Mouse (Mus musculus) R1 (cell line): ENCODE measurements around the gene Cps1.

Experiments
- DNase-seq: peaks from one replicate; pipeline ENCODE4 v3.0.0-alpha.2; 2018; ENCODE audit warnings: low read depth, low spot score

Cps1 gene

DNA sequence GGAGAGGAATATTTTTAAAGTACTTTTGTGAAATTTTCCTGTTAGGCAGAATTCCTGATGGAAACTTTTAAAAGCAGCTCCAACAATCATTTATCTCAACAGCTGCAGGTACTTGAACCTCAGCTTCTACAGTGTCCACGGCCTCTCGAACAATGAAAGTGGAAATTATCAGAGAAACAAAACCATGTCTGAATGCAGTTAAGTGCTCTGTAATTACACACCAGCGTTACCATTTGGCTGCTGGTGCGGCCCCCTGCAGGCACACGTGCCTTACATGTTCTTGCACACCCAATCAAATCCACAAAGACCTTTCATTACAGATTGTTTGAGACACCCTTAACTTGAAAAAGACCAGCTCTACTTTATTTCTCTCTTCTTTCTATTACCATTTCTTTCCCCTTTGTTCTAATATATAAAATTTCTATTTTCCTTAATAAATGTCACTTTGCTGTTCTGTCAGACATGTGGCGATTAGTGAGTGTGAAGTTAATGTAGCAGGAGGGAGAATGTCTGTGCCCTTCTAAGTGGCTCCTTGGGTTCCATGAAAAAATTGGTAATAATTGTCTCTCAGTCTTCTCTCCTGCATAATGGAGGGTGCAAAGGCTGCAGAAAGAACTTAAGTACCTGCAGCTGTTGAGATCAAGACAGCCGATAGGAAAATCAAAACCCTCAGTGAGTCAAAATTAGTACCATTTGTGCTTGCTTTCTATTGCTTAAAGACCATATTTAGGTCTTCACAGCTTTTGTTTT, 112.8 kb downstream of the Cps1 start:
- DNase-seq = no peak

DNA sequence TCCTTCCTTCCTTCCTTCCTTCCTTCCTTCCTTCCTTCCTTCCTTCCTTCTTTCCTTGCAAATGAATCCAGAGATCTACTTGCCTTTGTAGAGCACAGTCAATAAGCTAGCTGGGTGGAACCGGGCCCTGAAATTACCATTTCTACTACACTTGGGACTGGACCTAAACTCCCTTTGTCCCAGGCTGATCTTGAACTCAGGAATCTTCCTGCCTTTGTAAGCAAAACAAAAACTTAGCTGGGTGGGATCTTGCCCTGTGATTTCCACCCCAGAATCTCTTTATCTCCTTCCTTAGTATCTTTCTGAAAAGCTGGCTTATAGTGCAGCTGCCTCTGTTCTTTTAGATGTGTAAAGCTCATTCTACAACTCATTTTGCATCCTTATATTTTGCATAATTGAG, 115.6 kb downstream of the Cps1 start:
- DNase-seq = peak; percentile 54

GRCm38 (mm10) chr1:67238941-67239340, 116.1 kb downstream of the Cps1 start:
- DNase-seq = no peak

DNA sequence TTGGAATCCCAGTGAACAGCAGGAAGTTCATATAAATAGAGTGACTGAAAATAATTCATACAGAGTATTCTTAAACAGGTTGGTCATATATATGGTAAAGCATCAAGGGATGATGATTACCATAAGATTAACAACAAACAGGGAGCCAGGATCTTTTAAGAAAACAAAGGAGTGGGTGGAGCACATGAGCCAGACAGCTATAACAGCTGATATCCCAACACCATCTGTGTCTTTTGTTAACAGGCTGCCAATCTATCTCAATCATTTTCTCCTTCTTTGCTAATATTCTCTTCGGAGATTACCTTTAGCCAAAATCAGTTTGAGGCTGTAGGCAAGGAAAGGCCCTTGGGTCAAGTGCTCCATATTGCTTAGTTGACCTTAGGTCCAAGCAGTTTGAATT, 142.4 kb downstream of the Cps1 start:
- no peak for DNase-seq

DNA sequence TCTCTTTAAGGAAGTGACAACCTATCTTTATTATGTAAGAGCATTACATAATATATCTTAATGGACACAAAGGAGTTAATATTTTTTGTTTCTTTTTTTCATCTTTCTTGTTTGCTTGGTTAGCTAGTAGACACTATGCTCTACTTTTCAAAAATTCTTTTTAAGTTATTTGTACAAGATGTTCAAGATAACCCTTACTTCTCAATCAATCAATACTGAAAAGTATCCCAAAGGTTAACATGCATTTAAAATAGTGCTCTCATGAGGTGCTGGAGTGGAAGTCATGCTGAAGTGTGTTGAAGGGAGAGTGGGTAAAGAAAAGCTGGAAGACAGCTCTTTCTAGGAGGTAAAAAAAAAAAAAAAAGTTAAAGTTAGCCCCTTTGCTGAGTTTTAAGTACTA, 145.1 kb downstream of the Cps1 start:
- DNase-seq = no peak

- DNase-seq = no peak
Measured at GRCm38 (mm10) chr1:67268450-67268849, 145.6 kb downstream of the Cps1 start.

DNA sequence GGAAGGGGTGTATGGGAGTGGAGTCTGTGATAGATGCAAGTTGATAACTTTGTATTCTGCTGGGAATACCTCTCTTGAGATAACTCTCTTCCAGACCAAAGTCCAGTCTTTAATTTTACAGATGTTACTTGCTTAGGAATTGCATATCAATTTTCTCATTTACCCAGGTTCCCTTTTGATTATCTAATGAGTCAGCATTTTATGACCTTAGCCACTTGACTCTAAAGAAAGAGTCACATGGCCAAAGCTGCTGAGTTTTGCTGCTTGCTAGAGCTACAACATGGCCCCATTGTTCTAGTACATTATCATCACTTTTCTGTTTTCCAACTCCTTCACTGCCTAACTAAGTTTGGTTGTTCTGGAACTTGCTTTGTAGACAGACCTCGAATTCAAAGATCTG, 153.4 kb downstream of the Cps1 start:
- DNase-seq = peak; percentile 17
